Mouse (Mus musculus) heart, embryonic 11.5 days (tissue): ENCODE measurements around the gene Nek9. TPM values are rescaled to one million over a fixed set of nuclear protein-coding genes. Genes with fewer than 3 reads are reported as not detected.
A peak's percentile ranks its signal among the peaks of the same experiment; 100 is the strongest.

Experiments
- ATAC-seq: fragments of 200-750 bp; cut with Nextera tagmentation; replicated peaks from 2 replicates; pipeline ENCODE4 v1.8.0; 2017; ENCODE audit warnings: moderate library complexity; ENCODE audit not compliant: insufficient number of reproducible peaks, low FRiP score, low TSS enrichment
- H3K27ac ChIP-seq: fragments of 300-500 bp; sonication (generic); 2 replicates; pipeline ENCODE4 v1.5.1; 2014; ENCODE audit warnings: mild to moderate bottlenecking, low read depth, low read length
- H3K27me3 ChIP-seq: fragments of 300-500 bp; sonication (generic); 2 replicates; pipeline ENCODE4 v1.6.1; 2014; ENCODE audit warnings: mild to moderate bottlenecking, low read length, mixed read lengths; ENCODE audit not compliant: control insufficient read depth, insufficient read depth
- H3K36me3 ChIP-seq: fragments of 300-500 bp; sonication (generic); 2 replicates; pipeline ENCODE4 v1.6.1; 2014; ENCODE audit warnings: mild to moderate bottlenecking, low read length, moderate library complexity, mixed read lengths; ENCODE audit not compliant: control insufficient read depth, insufficient read depth
- H3K4me1 ChIP-seq: fragments of 300-500 bp; sonication (generic); 2 replicates; pipeline ENCODE4 v1.6.1; 2014; ENCODE audit warnings: low read length; ENCODE audit not compliant: control insufficient read depth, insufficient read depth
- H3K4me2 ChIP-seq: fragments of 300-500 bp; sonication (generic); 2 replicates; pipeline ENCODE4 v1.6.1; 2014; ENCODE audit warnings: mild to moderate bottlenecking, moderate library complexity
- H3K4me3 ChIP-seq: fragments of 300-500 bp; sonication (generic); 2 replicates; pipeline ENCODE4 v1.5.1; 2014; ENCODE audit warnings: low read depth, low read length
- H3K9ac ChIP-seq: fragments of 300-500 bp; sonication (generic); 2 replicates; pipeline ENCODE4 v1.6.1; 2014; ENCODE audit warnings: mild to moderate bottlenecking, low read depth, low read length, moderate library complexity
- H3K9me3 ChIP-seq: fragments of 300-500 bp; sonication (generic); replicated peaks from 2 replicates; pipeline ENCODE4 v1.6.1; 2016; ENCODE audit warnings: low read length; ENCODE audit not compliant: control insufficient read depth
- WGBS: fragments of 180-500 bp; shearing (Covaris S2); extraction: QIAGEN DNeasy Blood & Tissue Kit; methylation state at CpG from one replicate; pipeline ENCODE4 v1.1.7; 2014; ENCODE audit not compliant: insufficient replicate concordance; 5-methylcytosine and 5-hydroxymethylcytosine counted together
- polyA plus RNA-seq: library from polyadenylated mRNA; unstranded; fragments of >200 nt; fragmentation: Nextera tagmentation; extraction: Ambion mirVana; gene quantifications from 2 replicates; pipeline ENCODE4 v1.2.1, GENCODE M21; 2014

The Nek9 gene
- polyA plus RNA-seq, 1 experiment from 2014 or later, result 15.6 TPM

GRCm38 (mm10) chr12:85341131-85341530 is 2.0 kb upstream of the Nek9 start:
- no peak overlapping the region for H3K4me2 ChIP-seq
- H3K4me3 ChIP-seq, result no peak overlapping the region
- H3K9me3 ChIP-seq, result no peaks in the 10 kb centered on the region
- H3K27me3 ChIP-seq, result no peaks in the 10 kb centered on the region
- H3K4me1 ChIP-seq, result peaks cover 19% of the 10 kb centered on the region
- peaks cover 6% of the 10 kb centered on the region; the same call in 1 of the 2 replicates for H3K36me3 ChIP-seq
- H3K27ac ChIP-seq, result no peak overlapping the region
- no peak for ATAC-seq
- H3K9ac ChIP-seq, result no peak overlapping the region
- 60% methylated on average over 1 of the region's 1 CpGs for WGBS

- Histone ChIP-seq H3K27ac (0 out of 2 replicates have a peak overlapping the region, but pooled peaks have one; percentile 92), H3K36me3 (peaks cover 7% of the 10 kb centered on the region; the same call in 1 of the 2 replicates), H3K9ac (no peak overlapping the region), H3K4me1 (peaks cover 19% of the 10 kb centered on the region), H3K9me3 (no peaks in the 10 kb centered on the region), H3K4me2 (peak overlapping the region; percentile 77), H3K27me3 (no peaks in the 10 kb centered on the region), H3K4me3 (peak overlapping the region; percentile 91)
- no peak for ATAC-seq
- 37% methylated on average over 4 of the region's 4 CpGs for WGBS
These were observed 785 bp upstream of the Nek9 start for GRCm38 (mm10) chr12:85339947-85340346.

DNA sequence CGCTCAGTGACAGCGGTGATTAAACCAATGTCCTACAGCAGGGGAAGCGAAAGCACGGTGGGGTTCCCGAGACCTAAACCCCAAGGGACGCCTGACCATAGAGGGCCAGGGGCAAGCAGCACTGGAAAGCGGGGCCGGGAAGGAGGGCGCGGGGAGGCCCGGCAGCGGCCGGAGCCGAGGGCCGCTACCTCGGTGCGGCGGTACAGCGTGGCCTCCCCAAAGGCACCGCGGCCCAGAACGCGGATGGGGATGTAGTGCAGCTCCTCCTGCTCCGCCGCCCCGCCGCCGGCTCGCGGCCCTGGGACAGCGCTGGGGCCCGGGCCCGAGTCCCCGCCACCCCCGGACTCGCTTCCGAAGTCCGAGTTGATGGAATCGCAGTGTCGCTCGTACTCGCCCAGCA is 347 bp downstream of the Nek9 start:
- under 1% methylated on average over 34 of the region's 42 CpGs for WGBS
- no peaks in the 10 kb centered on the region for H3K27me3 ChIP-seq
- peak overlapping the region; percentile 99 for H3K9ac ChIP-seq
- no peaks in the 10 kb centered on the region for H3K9me3 ChIP-seq
- H3K4me2 ChIP-seq, result peak overlapping the region; percentile 77
- ATAC-seq, result peak; percentile 79
- peak overlapping the region; percentile 91 for H3K4me3 ChIP-seq
- H3K4me1 ChIP-seq, result peaks cover 19% of the 10 kb centered on the region
- peaks cover 13% of the 10 kb centered on the region for H3K36me3 ChIP-seq
- peak overlapping the region; percentile 92 for H3K27ac ChIP-seq

GRCm38 (mm10) chr12:85337567-85338311 is 1.4 kb downstream of the Nek9 start:
- no peaks in the 10 kb centered on the region for H3K27me3 ChIP-seq
- H3K36me3 ChIP-seq, result peaks cover 14% of the 10 kb centered on the region
- H3K9ac ChIP-seq, result no peak overlapping the region
- peak overlapping the region; percentile 77 for H3K4me2 ChIP-seq
- ATAC-seq, result no peak
- peak overlapping the region; percentile 91 for H3K4me3 ChIP-seq
- H3K9me3 ChIP-seq, result no peaks in the 10 kb centered on the region
- WGBS, result 67% methylated on average over 6 of the region's 6 CpGs
- peaks cover 19% of the 10 kb centered on the region for H3K4me1 ChIP-seq
- no peak overlapping the region for H3K27ac ChIP-seq

- no peaks in the 10 kb centered on the region for H3K4me1 ChIP-seq
- no peak overlapping the region for H3K4me2 ChIP-seq
- H3K9me3 ChIP-seq, result no peaks in the 10 kb centered on the region
- no peak overlapping the region for H3K4me3 ChIP-seq
- H3K27ac ChIP-seq, result no peak overlapping the region
- no peak for ATAC-seq
- H3K9ac ChIP-seq, result no peak overlapping the region
- peaks cover 26% of the 10 kb centered on the region for H3K36me3 ChIP-seq
- H3K27me3 ChIP-seq, result no peaks in the 10 kb centered on the region
- WGBS, result 90% methylated on average over 7 of the region's 7 CpGs
These were observed 9.0 kb downstream of the Nek9 start for GRCm38 (mm10) chr12:85330153-85330552.

DNA sequence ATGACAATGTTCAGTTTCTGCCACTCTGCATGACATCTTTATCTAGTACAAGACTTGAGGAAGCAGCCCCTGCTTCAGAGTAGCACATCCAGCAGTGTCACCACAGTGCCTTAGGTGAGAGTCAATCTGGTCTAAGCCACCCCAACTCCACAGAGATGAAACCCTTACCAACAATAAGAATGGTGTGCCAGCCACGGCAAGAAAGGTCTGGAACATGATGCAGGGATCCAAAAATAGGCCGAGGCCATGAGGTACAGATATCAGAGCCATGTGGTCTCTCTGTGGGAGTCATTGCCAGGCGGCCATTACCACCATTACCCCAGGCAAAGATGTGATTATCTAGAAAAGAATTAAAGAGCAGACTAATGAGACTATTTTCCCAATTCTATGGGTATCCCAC is 30.5 kb downstream of the Nek9 start:
- ATAC-seq, result no peak
- H3K9ac ChIP-seq, result no peak overlapping the region
- H3K9me3 ChIP-seq, result no peaks in the 10 kb centered on the region
- peaks cover 42% of the 10 kb centered on the region for H3K36me3 ChIP-seq
- H3K27me3 ChIP-seq, result no peaks in the 10 kb centered on the region
- WGBS, result 59% methylated on average over 3 of the region's 3 CpGs
- no peak overlapping the region for H3K27ac ChIP-seq
- H3K4me1 ChIP-seq, result peaks cover 4% of the 10 kb centered on the region; the same call in 1 of the 2 replicates
- no peak overlapping the region for H3K4me3 ChIP-seq
- H3K4me2 ChIP-seq, result no peak overlapping the region

- Histone ChIP-seq H3K27me3 (no peaks in the 10 kb centered on the region), H3K9ac (peak overlapping the region; percentile 59; the same call in 1 of the 2 replicates), H3K4me3 (no peak overlapping the region), H3K27ac (peak overlapping the region; percentile 50), H3K4me2 (peak overlapping the region; percentile 56), H3K9me3 (no peaks in the 10 kb centered on the region), H3K36me3 (peaks cover 43% of the 10 kb centered on the region), H3K4me1 (peaks cover 4% of the 10 kb centered on the region; the same call in 1 of the 2 replicates)
- ATAC-seq, result no peak
- WGBS, result 42% methylated on average over 16 of the region's 16 CpGs
These were observed 33.8 kb downstream of the Nek9 start for GRCm38 (mm10) chr12:85305247-85305892.

- H3K9me3 ChIP-seq, result no peaks in the 10 kb centered on the region
- H3K4me2 ChIP-seq, result no peak overlapping the region
- H3K4me1 ChIP-seq, result peaks cover 4% of the 10 kb centered on the region; the same call in 1 of the 2 replicates
- H3K36me3 ChIP-seq, result peaks cover 43% of the 10 kb centered on the region
- H3K27me3 ChIP-seq, result no peaks in the 10 kb centered on the region
- H3K27ac ChIP-seq, result no peak overlapping the region
- WGBS, result 77% methylated on average over 4 of the region's 4 CpGs
- H3K9ac ChIP-seq, result no peak overlapping the region
- no peak for ATAC-seq
- no peak overlapping the region for H3K4me3 ChIP-seq
These were observed 34.4 kb downstream of the Nek9 start for GRCm38 (mm10) chr12:85304725-85305124.
